Mouse (Mus musculus): ENCODE data around the gene Cdhr3.

Gene Cdhr3

GRCm38 (mm10) chr12:33092775-33093174 lies at the start of gene Cdhr3:
Cdhr3 (minus strand) TSS chr12:33092875.
- no peak for DNase-seq

- DNase-seq, result no peak
These were observed 46.4 kb upstream of the Cdhr3 start for GRCm38 (mm10) chr12:33139083-33139482.

GRCm38 (mm10) chr12:33137857-33138256 lies 45.2 kb upstream of the Cdhr3 start:
- DNase-seq, result no peak

DNA sequence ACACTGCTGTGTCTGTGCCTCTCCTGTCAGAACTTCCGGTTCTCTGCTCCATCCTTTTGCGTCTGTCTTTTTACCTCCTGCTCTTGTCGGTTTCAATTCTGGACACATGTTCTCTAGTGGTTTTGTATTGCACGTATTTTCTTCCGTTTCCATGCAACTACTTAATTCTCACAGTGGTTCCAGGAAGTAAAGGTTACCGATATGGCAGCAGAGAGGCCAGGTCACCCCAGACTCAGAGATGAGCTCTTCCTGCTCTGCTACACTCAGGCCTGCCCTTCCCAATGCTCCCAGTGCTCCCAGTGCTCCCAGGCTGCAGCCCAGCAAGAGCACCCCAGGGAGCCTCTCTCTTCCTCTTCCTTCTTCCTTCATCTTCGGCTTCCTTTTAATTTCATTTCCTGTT lies 39.1 kb upstream of the Cdhr3 start:
- no peak for DNase-seq

- no peak for DNase-seq
These were observed 37.7 kb upstream of the Cdhr3 start for GRCm38 (mm10) chr12:33130401-33130800.

DNA sequence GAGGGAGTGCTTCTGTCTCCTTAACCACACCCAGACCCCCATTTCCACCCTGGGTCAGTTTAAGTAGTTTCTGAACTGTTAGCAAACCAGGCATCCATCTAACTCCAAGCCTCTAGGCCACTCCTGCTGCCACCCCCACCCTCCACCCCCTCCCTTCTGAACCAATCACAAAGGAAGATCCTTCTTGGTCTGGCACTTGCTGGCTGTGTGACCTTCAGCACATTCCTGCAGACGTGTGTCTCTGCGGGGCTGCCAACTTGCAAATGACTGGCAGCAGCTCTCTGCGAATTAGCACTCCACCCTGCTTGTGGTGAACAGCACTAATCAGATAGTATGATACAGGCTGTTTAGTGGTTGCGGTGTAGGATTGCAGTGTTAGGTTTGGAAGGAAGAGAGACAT lies 36.7 kb upstream of the Cdhr3 start:
- no peak for DNase-seq

DNA sequence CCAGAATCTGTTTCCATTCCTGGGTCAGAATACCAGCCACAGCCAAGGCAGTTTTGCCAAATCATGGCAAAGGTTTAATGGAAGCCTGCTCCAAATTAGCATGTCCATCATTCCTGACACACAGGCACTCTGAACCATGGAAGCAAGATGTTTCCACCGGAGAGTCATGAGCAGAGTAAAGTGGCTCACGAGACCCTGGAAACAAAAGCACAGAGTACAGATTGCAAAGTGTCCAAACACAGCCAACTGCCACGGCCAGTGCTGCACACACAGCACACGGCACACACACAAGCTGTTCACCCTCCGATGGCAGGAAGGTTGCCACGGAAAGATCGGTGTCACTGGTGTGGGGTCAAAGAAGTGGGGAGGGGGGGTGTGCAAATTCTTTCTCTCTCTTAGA lies 36.0 kb upstream of the Cdhr3 start:
- no peak for DNase-seq

DNA sequence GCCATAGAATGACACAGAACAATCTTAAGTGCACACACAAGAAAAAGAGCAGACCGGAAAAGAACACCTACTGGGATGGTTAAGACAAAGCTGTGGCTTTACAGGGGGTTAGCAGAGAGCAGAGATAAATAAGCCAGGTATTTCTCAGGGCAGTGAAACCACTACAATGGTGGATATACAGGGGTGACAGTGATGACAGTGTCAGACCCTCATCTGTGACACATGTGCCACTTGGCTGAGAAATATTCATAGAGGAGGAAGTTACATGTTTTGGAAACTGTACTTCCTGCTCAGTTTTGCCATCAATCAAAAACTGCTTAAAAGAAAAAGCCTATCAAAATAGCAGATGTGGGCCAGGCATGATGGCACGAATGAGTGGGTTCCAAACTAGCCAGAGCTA lies 35.4 kb upstream of the Cdhr3 start:
- no peak for DNase-seq

DNA sequence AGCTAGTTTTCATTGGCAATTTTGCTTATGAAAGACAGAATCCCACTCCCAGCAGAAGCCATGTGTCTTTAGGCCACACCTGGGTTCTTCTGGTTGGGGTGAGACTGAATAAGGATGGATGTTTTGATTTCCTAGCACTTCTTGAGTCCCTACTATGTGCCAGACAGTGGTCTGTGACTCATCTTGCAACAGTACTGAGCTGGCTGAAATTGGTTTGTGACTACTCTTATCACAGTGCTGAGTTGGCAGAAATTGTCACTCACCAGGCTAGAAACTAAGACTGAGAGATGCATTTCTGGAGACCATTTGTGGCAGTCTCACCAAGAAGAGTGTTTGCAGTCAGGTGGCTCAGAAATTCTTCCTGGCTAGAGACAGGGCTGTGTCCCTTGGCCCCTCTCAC lies 33.6 kb upstream of the Cdhr3 start:
- no peak for DNase-seq

DNA sequence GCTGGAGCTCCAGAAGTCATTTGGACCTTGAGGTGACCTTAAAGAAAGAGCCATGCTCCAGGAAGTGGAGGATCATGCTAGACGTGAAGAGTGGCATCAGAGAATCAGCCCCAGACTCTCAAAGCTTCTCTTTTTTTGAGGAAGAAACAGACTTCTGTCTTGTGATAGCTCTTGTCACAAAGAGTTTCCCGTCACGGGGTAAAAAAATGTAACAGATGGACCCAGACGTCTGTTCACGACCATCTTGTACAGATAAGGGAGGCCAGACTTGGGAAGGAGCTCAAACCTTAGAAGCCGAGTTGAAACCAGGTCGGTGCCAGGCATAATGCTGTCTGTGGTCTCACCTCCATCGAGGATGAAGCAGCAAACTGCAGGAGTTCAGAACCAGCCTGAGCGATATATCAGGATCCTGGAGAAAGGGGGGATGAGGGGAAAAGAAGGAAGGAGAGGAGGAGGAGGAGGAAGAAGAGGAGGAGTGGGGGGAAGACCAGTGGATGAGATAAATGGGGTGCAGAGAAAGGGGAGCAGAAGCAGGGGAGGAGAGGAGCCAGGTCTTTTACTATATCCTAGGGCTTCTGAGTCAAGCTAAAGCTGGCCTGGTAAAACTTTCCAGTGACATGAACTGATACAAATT lies 33.0 kb upstream of the Cdhr3 start:
- DNase-seq, result no peak

DNA sequence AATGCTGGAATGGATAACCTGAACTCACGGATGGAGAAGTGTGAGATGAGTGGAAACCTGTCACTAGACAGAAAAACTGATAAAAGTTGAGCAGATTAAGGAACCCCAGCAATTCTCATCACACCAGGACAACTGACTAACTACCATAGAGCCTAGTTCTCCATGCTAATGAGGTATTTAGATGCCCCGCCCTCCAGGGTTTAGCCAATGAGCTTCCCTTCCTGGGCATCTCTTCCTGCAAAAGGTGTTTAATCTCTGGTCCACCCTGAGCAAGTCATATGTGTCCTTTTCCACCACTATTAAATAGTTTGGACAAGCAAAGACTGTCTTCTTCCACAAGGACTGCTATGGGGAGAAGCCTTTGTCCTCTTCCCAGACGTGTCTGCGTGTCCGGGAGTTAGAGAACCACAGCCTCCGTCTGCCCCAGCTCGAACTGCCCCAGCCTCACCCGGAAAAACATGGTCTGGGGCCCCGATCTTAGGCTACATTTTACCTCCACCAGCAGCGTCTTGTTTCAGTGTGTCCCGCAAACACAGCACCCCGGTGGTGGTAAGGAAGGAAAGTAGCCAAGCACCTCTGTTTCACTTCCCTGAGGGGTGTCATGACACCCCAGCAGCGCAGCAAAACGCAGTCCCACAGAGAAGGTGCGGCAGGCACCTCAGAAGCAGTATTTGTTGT lies 26.1 kb upstream of the Cdhr3 start:
- no peak for DNase-seq

DNA sequence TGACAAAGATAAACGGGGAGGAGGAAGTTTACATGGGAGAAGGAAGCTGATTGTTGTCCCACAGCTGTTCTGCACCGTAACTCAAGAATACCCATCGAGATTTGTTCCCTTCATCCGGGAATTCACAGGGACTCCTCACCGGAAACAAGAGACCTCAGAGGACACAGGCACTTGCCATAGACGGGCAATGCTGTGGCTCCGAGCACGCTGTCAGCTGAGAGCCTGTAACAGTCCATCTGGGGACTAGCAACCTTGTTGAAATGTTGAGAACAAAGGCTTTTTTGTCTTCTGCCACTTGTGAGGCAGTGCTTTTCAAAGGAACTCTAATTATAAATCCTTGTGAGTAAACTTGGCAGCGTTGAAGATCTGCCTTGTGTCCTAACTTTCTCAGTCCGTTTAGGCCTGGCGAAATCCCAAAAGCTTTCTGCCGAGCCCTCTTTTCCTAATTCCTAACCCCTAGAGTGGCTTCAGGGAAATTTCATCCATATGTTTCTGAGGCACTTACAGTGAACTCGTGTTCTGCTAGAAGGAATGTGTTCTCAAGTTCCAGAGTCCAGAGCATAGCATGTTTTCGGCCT lies 18.3 kb upstream of the Cdhr3 start:
- no peak for DNase-seq

GRCm38 (mm10) chr12:33109531-33109930 lies 16.9 kb upstream of the Cdhr3 start:
- DNase-seq, result peak in 1 of 2 experiments; percentile 21

GRCm38 (mm10) chr12:33106438-33107167 lies 13.9 kb upstream of the Cdhr3 start:
- no peak for DNase-seq

GRCm38 (mm10) chr12:33105724-33106123 lies 13.0 kb upstream of the Cdhr3 start:
- no peak for DNase-seq

- no peak for DNase-seq
These were observed 9.9 kb upstream of the Cdhr3 start for GRCm38 (mm10) chr12:33102342-33103115.

DNA sequence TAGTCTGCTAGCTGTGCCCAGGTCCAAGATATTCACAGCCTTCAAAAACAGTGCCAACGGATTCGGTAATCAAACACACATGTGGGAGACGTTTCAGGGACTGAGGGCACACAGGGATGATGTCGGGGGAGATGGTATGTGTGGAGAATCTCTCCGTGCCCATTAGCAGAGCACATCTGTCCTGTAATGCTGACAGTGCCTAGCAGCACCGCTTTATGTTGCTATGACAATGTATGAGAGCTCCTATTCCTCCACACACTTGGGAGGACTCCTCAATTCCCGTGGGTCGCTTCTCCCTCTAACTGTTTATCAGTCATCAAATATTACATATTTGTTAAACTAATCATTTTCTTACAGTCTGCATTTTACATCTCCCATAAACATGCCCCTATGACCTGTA lies 9.0 kb upstream of the Cdhr3 start:
- DNase-seq, result no peak

DNA sequence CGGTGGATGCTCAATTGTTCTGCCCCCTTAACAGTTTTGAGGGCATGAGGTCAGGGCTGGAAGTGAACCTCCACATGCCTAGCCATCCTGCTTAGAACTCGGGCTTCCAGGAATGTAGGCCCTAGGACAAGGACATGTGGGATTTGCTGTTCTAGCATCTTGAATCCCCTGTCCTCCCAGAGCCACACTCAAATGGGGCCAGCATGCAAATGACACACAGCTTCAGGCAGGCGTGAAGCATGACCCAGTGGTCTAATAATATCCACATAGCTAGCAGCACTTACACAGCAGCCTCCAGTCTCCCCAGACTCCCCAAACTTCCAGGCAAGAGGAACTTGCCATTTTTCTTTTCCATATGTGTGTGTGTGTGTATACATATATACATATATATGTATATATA lies 3.3 kb upstream of the Cdhr3 start:
- DNase-seq, result no peak

GRCm38 (mm10) chr12:33092196-33092595 lies 479 bp downstream of the Cdhr3 start:
- no peak for DNase-seq

GRCm38 (mm10) chr12:33086151-33086550 lies 6.5 kb downstream of the Cdhr3 start:
- no peak for DNase-seq

DNA sequence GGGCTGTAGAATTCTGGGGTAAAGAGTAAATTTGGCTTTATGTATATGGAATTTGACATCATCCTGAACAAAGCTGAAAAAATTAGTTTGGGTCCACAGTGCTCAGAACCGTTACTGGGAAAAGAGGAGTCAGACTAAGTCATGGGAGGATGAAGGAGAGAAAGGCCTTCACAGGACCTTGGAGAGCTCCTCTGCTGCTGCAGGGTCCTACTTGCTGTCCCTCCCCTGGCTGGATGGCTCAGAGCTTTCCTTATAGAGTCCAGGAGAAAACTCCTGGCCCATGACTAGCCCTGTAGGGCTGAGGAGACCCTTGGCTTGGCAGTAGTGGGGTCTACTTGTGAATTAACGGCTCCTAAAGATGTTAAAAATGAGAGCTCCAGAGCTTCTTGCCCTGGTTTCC lies 8.0 kb downstream of the Cdhr3 start:
- DNase-seq, result no peak

DNA sequence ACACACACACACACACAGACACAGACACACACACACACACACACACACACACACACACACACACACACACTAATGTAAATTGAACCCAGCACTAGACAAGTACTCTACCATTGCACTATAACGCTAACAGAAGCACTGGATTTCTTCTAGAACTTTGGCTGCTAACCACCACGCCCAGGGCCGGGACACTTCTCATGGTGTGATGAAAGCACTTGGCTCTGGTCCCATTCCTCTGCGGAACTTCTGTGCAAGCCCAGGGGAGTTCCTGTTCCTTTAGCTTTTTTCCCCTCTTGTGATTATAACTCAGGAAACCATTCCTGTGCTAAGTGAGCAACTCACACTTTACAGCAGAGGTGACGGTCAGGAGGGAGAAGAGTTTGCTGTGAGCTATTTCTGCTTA lies 9.3 kb downstream of the Cdhr3 start:
- no peak for DNase-seq

GRCm38 (mm10) chr12:33076309-33076708 lies 16.4 kb downstream of the Cdhr3 start:
- DNase-seq, result no peak

All from cerebellum, postnatal 25 days (tissue).